Mouse (Mus musculus): ENCODE data around the gene Dand5.

Gene Dand5

DNA sequence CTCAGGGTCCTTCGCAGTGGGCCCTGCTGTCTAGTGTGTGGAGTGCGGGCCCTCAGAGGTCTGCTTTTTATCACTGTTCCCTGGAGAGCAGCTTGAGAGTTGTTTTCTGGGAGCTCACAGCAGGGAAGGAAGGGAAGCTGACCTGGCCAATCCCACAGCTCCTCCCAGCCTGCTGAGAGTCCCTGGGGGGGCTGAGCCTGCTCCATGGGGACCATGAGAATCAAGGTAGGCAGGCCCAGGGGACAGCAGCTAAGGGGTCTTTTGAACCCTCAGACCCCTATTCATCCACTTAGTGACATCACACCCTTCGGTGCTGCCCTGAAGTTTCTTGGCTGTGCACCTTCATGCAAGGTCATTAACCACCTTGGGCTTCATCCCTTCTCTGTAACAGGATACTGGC lies at the start of gene Dand5:
TSS of gene Dand5 (minus strand) at position 101 of the 400 bp plus-strand sequence.
- no peak for DNase-seq

DNA sequence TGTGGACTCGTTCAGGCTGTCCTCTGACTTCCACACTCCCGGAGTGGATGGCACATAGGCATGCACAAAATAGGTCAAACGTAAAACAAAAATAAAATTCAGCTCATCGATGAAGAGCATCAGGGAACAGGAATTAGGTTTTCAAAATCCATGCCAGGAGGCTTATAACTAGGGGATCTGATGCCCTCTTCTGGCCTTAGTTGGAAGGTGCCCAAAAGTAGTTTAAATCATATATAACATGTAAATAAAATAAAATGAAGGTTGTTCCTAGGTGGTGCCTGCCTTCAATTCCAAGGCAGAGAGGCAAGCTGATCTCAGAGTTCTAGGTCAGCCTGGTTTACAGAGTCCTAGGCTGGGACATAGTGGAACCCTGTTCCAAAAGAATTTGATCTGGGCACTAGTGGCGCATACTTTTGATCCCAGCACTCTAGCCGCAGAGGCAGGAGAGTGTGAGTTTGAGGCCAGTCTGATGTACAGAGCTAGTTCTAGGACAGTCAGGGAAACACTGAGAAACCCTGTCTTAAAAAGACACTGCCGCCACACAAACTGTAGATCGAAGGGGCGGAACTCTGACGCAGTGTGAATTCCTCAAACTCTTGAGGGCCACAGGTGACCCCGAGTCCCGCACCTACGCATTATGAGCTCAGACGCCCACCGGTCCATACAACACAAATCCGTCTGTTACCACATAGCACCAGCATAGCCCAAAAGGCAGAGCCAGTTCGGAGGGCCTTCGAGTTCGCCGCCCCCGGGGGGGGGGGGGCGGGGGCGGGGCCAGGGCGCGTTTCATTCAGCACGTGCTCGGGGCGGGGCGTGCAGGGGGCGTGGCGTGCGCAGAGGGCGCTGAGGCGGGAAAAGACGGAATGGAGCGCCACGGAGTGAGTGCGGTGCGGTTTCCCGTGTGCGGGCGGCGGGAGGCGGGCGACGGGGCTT lies 49.0 kb upstream of the Dand5 start, which contains the start of gene Syce2:
TSS of gene Syce2 (plus strand) at position 736 of the 933 bp plus-strand sequence.
- DNase-seq = peak; percentile 69

DNA sequence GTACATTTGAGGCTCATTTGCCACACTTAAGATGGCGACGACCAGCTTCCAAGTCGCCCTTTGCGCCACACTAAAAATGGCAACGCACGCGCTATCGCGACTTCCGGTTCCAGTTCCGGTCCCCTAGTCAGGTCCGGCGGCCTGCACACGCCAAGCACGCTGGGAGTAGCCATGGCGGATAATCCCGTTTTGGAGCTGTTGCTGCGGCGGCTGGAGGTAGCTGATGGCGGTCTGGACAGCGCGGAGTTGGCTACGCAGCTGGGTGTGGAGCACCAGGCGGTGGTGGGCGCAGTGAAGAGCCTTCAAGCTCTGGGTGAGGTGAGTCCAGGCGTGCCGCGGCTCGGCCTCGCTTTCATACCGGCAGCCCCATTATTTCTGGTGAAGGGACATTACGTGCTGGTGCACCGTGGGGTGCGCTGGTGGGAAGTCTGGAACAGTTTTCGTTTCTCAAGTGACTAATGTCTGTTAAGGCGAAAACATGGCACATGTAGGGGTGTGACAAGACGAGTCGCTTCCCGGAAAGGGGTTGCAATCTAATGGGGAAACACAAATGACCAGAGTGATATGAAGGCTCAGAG lies 34.3 kb upstream of the Dand5 start, which contains the start of gene Farsa:
TSS of gene Farsa (plus strand) at position 126 of the 578 bp plus-strand sequence.
- peak; percentile 93 for DNase-seq

- DNase-seq = no peak
Measured at GRCm38 (mm10) chr8:84856434-84856833, 33.8 kb upstream of the Dand5 start.

DNA sequence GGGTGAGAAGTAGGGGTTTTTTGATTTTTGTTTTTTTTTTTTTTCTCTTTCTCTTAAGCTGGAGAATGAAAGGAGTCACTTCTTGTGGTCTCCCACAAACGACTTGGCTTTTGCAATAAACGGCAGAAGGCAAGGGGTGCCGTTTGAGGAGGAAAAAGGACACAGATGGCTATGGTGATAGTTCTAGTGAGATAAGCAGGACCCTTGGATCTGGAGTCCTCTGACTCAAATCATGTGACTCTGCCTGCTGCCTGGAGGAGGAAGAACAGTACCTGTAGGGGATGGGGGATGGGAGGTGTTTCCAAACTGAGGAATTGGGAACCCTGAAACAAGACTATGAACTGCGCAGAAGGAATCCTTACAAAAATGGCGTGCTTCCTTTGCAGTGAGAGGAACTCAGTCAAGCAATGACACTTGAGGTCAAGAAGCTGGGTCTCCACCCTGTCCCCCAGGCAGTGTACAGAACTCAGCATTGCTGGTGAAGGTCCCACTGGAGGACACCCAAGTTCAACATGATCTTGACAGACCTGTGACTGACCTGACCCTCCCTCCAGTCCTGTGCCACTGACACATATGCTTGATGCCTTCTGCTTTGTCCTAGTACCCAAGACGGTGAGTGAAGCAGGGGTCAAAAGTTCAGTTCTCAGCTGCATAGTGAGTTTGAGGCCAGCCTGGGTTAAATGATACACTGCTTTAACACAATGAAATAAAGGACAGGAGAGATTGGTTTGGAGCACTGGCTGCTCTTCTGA lies 25.2 kb upstream of the Dand5 start:
- DNase-seq = peak; percentile 63

DNA sequence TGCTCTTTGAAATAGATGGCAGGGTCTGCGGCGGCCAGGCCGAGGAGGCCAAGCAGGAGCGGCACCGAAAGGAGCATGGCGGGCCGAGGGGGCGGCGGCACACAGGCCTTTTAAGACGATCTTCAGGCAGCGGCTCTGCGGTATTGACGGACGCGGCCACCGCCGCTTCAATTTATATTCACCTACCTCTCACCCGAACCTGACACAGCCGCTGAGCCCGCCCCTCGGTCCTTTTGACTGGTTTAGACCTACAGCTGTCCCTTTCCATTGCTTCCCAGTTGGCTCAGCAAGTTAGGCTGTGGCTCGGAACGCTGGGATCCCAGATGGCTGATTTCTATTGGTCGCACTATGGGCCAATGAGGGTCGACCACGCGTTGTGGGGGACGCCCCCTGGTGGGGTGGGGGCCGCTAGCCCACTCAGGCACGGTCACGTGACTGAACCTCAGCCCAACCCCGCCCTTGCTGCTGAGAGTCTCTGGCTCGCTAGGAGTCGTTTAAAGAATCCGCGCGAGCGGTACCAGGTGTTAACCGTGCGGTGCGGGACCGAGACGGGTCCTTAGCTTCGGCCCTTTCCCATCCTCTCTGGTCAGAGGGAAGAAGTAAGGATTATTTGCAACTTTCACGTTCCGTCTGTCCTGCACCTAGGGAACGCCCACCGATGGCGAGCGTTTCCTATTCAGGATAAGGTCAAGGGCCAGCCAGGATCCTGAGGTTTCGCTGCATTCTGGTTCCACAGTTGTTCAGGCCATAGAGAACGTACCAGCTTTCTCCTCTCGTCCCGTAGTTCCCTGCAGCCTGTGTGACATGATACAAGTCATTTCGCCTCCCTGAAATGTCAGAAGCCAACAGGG lies 24.3 kb upstream of the Dand5 start, which contains the start of gene Calr:
TSS of gene Calr (minus strand) at position 213 of the 851 bp plus-strand sequence.
- DNase-seq = peak; percentile 100

DNA sequence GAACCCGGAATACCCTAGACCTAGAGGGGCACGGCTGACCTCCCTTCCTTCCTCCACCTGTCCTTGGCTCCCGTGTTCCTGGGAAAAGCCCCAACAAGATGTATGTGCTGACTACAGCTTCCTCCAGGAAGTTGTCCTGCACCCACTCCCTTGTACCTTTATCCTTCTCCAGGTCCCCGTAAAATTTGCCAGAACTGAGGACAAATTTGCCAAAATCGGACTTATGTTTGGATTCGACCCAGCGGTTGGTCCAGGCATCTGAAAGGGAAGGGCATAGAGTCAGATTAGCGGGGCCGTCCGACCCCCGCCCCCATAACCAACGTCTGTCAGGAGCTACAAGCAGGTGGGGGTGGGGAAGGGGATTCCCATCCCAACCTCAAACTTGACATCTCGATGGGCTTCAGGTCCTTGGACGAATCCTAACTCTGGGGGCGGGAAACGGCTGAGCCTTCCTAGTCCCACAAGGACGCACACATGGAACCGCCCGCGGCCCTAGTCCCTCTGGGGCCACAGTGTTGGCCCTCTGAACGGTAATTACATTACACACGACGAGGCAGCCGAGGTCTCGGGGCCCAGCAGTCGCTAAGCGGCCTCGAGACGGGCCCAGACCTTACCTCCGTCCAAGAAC lies 23.6 kb upstream of the Dand5 start:
- DNase-seq = peak; percentile 74

- DNase-seq = no peak
Measured at GRCm38 (mm10) chr8:84845355-84846093, 22.9 kb upstream of the Dand5 start.

DNA sequence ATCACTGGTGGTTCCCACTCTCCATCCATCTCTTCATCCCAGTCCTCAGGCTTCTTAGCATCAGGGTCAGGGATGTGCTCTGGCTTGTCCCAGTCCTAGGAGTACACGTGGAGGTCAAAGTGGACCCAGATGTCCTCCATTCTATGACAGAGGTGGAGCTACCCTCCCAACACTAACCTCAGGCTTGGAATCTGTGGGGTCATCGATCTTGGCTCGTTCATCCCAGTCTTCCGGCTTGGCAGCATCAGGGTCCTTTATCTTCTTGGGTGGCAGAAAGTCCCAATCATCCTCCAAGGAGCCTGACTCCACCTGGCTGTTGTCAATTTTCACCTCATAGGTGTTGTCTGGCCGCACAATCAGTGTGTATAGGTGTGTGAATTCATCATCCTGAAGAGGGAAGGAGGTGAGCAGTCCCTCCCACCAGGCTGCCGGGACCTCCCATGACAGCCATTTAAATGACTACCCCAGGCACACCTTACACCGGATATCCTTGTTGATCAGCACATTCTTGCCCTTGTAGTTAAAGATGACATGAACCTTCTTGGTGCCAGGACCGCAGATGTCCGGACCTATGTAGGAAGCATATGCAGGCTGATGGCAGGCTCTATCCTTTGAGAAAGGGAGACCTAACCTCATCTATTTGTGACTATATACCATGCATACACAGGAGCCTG lies 21.9 kb upstream of the Dand5 start:
- no peak for DNase-seq

GRCm38 (mm10) chr8:84841514-84841913 lies 18.9 kb upstream of the Dand5 start:
- no peak for DNase-seq

- DNase-seq = peak; percentile 94
Measured at GRCm38 (mm10) chr8:84840248-84840999, 17.8 kb upstream of the Dand5 start, which contains the start of gene Rad23a. Rad23a (minus strand) TSS chr8:84840665.

DNA sequence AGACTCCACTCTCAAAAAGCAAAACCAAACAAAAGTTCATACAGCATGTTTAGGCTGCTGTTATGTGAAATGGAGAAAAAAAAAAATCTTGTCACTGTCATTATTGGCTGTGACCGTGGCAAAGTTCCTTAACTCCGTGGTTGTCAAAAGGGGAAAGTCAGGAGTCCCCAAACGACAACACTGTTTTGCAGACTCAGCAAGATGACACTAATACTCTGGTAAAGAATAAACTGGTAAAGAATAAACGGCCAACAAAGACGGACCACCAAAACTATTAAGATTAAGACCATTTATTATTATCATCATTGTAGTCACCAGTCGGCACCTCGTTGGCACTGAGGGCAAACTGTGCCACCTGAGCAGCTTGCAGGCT lies 17.2 kb upstream of the Dand5 start:
- no peak for DNase-seq

- no peak for DNase-seq
Measured at GRCm38 (mm10) chr8:84839411-84839810, 16.8 kb upstream of the Dand5 start.

DNA sequence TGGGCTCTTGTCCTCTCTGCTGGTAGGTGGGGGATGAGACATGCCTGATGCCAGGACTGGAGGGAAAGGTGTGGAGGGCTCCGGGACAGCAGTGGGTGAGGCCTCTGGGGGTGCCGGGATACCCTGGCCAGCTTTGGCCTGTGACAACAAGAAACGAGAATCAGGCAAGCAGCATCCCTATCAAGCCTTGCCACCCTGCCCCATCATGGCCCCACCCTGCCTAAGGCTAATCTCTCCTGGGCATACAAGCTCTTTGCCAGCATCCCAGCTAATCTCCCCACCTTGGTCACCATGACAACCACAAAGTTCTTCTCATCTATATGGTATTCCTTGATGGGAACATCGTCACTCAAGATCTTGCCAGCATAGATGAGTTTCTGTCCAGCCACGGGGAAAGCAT lies 15.9 kb upstream of the Dand5 start:
- DNase-seq = no peak

GRCm38 (mm10) chr8:84837912-84838470 lies 15.4 kb upstream of the Dand5 start:
- no peak for DNase-seq

GRCm38 (mm10) chr8:84837149-84837911 lies 14.7 kb upstream of the Dand5 start:
- DNase-seq = peak; percentile 64

DNA sequence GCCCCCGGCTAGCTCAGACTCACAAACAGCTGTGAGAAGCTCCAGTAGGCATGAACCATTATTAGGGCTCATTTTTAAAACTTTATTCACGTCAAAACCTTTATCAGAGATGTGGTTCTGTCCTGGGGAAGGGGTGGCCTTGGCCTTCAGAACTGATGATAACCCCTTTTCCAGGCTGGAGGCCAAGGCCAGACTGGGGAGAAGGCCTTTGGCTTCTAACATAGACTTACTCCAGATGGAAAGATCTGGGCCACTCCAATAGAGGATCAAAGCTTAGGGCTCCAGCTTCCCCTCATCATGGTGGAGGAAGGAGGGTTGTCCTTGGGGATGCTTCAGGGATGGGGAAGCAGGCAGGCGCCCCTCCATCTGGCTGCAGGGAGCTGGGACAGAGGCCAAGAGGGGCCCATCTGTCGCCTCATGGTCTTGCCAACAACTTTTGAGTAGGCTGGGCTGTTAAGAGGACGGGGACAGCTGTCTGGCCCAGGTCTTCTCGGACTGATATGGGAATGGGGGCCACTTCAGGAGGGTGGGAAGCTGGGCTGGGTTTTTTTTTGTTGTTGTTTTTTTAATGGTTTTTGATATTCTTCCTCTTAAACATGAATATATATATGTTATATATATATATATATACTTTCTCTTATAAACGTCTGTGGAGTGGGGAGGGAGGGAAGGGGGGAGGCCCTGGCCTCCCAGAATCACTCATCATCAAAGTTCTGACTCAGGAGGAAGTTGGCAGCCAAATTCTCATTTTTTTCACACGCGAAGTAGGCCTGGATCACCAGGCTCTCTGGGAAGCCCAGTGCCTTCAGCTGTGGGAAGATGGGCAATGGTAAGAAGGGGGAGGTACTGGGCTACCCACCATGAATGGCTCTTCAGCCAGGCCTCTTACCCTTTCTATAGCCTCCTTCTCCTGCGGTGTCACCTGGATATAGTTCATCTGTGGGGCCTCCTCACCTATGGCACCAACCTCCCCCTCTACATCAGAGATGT lies 12.5 kb upstream of the Dand5 start:
- peak; percentile 87 for DNase-seq

All from cerebellum, adult 9-11 months (tissue).